Mouse (Mus musculus) frontal cortex, postnatal 25 days (tissue): ENCODE measurements at regions not wholly inside any gene's neighbourhood (a gene's known extent, or its start where the extent isn't known, plus 50 kb on each side); places are given as distances from the start of the nearest gene placed in this dataset.
A peak's percentile ranks its signal among the peaks of the same experiment; 100 is the strongest.

Experiments
- DNase-seq, 2 experiments: peaks; one replicate each; pipeline ENCODE4 v3.0.0; 2022; ENCODE audit warnings: low spot score in 2 of 2

DNA sequence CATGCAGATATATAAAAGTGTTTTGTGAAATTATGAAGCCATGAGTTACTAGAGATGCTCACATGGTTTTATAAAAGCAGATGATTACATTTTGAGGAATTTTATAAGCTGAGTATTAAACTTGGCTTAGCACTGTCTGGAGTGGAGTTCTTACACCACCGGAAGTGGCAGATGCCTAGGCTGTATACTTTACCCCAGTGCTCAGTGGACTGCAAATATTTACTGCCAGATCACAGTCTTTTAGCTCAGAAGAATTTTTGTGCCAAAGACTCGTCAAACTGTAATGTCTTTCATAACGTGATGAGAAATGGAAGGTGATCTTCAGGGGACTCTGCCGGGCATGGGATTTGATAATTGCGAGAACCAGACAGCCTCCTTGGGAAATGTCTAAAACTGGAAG lies 136.1 kb upstream of the 9330182O14Rik start:
- no peak for DNase-seq

- DNase-seq: no peak
These were observed 134.1 kb upstream of the 9330182O14Rik start for GRCm38 (mm10) chr15:40000022-40000421.

DNA sequence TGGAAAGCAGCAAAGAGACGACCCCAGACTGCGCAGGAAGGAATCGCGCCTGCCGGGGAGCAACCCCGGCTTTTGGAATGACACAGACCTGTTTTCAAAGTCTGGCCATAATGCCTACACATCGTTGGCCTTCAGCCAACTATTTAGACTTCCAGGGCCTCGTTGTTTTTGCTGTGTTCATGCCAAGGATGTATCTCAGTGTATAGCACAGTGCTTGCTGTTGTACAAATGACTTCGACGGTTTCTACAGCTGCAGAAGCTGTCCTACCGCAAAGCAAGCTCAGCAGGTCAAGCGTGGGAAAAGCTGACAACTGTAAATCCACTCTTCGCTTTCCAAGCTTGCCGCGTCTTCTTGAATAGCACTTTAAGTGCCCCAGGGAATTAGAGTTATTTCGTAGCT lies 129.1 kb upstream of the 9330182O14Rik start:
- DNase-seq: no peak

DNA sequence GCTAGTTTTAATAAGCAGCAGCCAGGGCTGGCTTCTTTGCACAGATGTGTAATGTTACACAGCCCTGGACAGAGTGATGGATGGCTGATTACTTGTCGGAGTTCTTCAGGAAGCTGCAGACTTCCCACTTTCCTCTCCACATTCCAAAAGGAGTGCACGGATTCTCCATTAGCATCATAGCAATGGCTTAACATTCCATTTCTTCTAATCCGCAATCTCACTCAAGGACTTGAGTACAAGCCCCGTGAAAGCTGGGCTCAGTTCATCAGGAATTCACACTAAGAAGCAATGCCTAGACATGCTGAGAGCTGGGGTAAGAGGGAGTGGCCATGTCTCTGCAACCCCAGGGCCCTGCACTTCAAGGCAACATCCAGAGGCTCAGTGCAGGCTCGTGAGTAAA lies 126.3 kb upstream of the 9330182O14Rik start:
- no peak for DNase-seq

- DNase-seq: no peak
These were observed 120.3 kb upstream of the 9330182O14Rik start for GRCm38 (mm10) chr15:40013833-40014232.

DNA sequence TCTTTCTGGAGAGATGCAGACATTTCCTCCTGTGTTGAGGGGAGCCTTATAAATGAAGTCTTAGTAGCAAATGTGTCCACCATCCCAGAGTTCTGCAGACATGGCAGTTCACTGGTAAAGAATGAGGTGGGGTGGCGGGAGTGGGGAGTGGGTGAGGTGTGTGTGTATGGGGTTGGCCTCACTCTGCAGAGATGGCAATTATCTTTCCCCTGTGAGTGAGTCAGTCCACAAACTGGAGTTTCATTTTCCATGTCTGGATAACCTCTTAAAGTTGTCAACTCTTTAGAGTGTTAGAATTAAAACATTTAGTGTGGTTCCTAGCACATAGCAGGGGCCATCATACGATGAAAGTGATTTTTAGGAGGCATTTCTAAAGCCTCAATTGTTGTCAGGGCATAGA lies 117.1 kb upstream of the 9330182O14Rik start:
- DNase-seq: no peak

DNA sequence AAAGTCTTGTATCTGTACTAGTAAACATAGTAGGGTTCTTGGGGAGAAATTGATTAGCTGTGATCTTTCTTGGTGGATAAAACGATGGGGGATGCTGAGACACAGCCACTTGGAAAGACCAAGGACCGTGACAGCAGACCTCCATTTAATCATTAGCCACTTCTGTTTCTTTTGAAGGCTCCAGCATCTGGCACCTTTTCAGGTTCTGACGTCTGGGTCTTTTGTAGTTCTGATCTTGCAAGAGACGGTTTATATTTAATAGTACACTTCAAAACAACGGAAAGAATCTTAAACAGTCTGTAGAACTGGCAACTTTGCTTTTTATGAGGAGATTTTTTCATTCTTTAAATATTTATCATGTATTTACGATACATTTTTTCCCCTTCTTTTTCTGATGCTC lies 116.6 kb upstream of the 9330182O14Rik start:
- no peak for DNase-seq

DNA sequence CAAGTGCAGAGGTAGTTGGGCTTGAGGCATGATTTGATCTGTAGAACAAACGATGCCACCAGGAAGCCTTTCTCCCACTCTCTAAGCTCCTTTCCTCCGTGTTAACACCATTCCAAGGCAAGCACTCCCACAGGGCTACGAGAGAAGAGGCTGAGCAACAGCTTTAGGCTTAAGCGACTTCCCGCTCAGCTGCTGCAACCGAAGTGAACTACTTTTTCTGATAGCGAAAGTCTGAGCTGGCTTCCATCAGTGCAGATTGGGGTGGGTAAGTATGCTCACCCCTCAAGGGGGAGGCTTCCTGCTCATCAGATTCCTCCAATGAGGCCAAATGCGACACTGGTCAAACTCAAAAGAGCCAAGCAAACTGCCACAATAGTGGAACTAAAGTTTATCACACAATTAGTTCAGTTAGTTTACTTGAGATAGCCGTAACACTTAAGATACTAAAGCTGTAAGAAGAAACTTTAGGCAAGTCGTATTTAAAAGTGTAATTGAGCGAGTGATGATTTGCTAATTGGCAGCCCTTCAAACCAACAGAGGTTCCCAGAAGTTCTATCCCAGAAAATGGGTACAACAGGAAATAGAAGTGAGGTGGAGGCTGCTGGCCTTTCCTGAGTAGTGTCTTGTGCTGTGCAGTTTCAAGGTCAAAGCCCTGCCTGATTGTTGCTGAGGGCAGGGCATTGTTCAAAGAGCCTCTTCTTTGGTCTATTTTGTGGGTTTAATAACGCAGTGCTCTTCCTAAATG lies 115.9 kb upstream of the 9330182O14Rik start:
- DNase-seq: no peak

DNA sequence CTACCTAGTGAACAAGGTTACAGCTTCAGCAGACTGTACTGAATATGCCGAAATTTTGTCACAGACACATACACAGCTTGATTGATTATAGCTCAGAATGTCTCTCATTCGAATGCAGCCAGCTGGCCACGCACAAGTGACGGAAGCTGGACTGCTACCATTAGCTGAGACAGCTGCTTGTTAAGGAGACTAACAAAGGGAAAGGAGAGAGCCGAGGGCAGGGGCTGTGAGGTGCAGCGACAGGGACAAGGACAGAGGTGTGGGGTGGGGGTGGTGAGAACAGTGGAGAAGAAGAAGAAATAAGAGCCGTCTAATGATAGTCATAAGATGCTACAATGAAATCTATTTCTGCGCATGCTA lies 115.4 kb upstream of the 9330182O14Rik start:
- DNase-seq: no peak

- DNase-seq: no peak
These were observed 114.9 kb upstream of the 9330182O14Rik start for GRCm38 (mm10) chr15:40019226-40019625.

DNA sequence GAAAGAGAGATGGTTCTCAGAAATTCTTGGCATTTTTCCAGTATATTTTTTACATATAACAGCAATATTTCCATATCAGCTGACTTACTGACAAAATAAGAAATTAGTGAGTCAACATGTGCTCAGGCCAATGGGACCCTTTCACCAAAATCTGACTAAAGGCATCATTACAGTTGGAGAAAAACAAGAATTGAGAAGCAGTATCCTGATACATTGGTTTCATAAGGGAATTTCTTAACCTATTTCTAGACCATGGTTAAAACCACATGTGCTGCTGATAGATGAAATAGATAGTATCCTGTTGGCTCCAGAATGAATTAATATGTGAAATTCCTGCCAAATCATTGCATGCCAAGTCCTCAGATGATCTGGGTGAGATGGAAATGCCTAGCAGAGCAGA lies 114.1 kb upstream of the 9330182O14Rik start:
- no peak for DNase-seq

- DNase-seq: no peak
These were observed 113.5 kb upstream of the 9330182O14Rik start for GRCm38 (mm10) chr15:40020646-40021045.

DNA sequence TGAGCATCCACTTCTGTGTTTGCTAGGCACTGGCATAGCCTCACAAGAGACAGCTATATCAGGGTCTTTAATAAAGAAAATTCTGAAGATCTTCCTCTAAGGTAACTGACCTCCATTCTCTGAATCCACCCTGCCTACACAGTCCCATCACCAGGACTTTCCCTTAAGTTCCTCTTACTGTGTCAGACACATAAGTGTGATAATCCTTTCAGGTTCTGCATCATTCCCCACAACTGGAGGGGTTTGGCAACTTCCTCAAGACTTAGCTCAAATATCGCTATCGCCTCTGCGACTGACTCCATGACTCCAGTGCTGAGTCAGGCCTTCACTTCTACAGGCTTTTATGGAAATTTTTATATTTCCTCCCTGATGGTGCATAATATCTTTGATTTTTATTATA lies 111.0 kb upstream of the 9330182O14Rik start:
- DNase-seq: no peak

DNA sequence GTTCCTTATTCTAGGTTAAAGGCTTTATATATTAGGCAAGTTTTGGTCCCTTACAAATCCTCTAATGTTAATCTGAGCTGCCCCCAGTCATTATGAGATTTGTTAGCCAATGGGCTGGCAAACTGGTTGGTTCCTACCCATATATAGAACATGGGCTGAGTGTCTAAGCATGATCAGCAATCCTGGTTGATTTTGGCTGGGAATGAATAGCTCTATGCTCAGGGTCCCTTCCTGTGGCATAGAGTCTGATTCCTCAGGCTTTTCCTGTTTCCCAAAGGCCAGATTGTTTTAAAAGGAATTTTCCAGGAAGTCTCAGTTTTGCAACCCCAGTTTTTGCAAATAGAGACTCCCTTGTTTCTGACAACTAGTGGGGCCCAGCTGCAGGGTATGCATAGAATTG lies 102.1 kb upstream of the 9330182O14Rik start:
- no peak for DNase-seq

GRCm38 (mm10) chr15:40036181-40036580 lies 98.0 kb upstream of the 9330182O14Rik start:
- no peak for DNase-seq

DNA sequence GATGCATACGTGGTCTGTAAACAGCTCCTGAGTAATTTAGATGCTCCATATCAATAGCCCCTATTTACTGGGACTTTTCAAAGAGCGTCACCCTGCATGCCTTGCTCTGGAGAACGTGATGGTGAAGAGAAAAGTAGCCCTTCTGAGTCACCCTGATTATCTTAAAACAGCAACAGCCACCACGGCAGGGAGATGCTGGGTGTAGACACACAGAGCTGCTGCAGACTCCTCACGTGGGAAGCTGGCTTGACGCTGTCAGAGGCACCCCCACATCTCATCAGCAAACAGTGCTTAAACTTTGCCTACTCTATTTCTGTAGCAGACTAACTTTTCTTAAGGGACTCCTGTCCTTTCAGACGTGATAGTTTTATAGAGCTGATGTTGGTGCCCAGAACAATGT lies 96.9 kb upstream of the 9330182O14Rik start:
- peak; percentile 21 to 35 for DNase-seq

- DNase-seq: no peak
These were observed 87.9 kb upstream of the 9330182O14Rik start for GRCm38 (mm10) chr15:40046219-40046618.

DNA sequence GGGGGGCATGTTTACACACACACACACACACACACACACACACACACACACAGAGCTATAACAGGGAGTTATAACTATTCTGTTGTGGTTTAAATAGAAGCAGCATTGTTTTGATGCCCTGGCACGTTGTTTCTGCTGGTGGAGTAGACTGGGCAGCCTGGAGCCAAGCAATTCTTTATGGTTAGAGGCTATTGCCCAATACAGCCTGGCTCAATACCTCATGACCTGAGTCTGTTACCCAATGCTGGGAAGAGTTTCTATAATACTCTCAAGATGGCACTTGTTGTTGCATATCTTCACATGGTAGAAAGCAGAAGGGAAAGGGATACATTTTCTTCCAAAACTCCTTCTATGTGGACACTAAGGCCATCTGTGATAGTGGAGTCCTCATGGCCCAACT lies 87.1 kb upstream of the 9330182O14Rik start:
- no peak for DNase-seq

- no peak for DNase-seq
These were observed 66.1 kb upstream of the 9330182O14Rik start for GRCm38 (mm10) chr15:40068051-40068450.

GRCm38 (mm10) chr15:40075334-40075893 lies 58.8 kb upstream of the 9330182O14Rik start:
- DNase-seq: no peak

GRCm38 (mm10) chr15:40079872-40080271 lies 54.3 kb upstream of the 9330182O14Rik start:
- DNase-seq: no peak
